Mouse (Mus musculus) left cerebral cortex, postnatal 10 days (tissue): Measurements from ENCODE around the gene Glo1. TPM values are rescaled to one million over a fixed set of nuclear protein-coding genes. Genes with fewer than 3 reads are reported as not detected.

Source experiments
- DNase-seq, 2 experiments: peaks; one replicate each; pipeline ENCODE4 v3.0.0; 2021 to 2022; ENCODE audit warnings: low spot score in 2 of 2, mixed read lengths in 1 of 2; ENCODE audit errors: extremely low spot score in 1 of 2
- intact Hi-C: fragments of 180-260 bp; cut with DNase I; formaldehyde crosslinking; loops from one replicate; pipeline ENCODE4 v1.15.1; 2025
- total RNA-seq, 2 experiments: library from RNA; stranded (reverse); gene quantifications; 2 replicates each; pipeline ENCODE4 v1.2.3; 2021

Glo1 gene
- total RNA-seq, 2 experiments from 2014 or later, result 125 to 130 TPM

GRCm38 (mm10) chr17:30594407-30594806, 32.3 kb downstream of the Glo1 start:
- no peak for DNase-seq
- intact Hi-C loops, result no loop called here

GRCm38 (mm10) chr17:30590417-30591198, 36.1 kb downstream of the Glo1 start:
- intact Hi-C loops, result no loop called here
- DNase-seq, result peak; percentile 65 to 71

GRCm38 (mm10) chr17:30583258-30584001, 43.2 kb downstream of the Glo1 start:
- intact Hi-C loops, result no loop called here
- no peak for DNase-seq

GRCm38 (mm10) chr17:30582313-30582712, 44.4 kb downstream of the Glo1 start:
- DNase-seq, result no peak
- intact Hi-C loops, result no loop called here

DNA sequence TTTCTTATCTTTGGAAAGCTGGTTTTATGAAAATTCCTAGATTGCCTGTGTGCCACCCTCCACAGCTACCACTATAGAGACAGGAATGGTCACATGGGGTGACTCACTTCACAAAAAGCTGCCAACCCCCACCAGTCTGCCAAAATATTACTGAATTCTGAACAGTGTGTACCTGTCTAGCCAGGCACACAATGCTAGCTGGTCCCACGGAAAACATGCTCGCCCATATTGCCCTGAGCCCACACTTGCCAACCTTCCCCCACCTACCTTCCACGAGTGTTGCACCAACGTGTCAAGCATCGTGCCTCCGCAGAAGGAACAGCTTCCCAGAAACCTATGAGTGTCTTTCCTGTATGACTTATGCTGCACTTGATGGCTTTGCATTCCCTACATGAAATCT, 45.5 kb downstream of the Glo1 start:
- intact Hi-C loops, result no loop called here
- DNase-seq, result no peak

DNA sequence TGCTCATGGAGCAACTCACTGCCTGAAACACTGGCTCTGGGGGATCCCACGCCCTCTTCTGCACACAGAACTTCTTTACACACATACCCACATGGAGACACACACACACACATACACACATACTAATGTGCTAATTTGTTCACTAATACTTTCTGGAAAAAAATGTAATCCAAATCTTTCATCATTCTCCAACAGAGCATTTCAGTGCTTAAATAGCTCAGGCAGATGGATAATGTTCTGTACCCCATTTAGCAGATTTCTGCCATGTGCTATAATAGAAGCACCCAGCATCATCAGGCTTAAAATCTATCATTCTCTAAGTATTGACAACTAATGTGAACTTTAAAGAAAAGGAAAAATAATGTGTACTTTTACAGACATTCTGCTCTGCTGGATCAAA, 45.9 kb downstream of the Glo1 start:
- intact Hi-C loops, result no loop called here
- DNase-seq, result no peak

DNA sequence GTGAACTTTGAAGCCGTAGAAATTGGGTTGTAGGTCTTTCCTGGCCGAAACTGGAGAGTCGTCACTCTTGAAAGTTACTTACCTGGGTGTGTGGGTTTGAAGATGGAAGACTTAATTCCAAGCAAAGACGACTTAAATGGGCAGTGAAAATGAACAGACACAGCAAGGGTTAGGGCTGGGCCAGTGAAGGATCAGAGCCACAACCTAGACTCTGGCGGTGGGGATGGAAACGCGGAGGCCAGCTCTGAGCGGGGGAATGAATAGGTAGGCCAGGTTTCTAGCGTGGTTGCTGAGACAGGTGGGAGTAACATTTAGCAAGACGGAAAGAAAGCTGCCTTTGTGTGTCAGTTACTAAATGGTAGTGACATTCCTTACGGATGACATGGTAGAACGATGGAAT, 49.7 kb downstream of the Glo1 start:
- no peak for DNase-seq
- intact Hi-C loops, result no loop called here

DNA sequence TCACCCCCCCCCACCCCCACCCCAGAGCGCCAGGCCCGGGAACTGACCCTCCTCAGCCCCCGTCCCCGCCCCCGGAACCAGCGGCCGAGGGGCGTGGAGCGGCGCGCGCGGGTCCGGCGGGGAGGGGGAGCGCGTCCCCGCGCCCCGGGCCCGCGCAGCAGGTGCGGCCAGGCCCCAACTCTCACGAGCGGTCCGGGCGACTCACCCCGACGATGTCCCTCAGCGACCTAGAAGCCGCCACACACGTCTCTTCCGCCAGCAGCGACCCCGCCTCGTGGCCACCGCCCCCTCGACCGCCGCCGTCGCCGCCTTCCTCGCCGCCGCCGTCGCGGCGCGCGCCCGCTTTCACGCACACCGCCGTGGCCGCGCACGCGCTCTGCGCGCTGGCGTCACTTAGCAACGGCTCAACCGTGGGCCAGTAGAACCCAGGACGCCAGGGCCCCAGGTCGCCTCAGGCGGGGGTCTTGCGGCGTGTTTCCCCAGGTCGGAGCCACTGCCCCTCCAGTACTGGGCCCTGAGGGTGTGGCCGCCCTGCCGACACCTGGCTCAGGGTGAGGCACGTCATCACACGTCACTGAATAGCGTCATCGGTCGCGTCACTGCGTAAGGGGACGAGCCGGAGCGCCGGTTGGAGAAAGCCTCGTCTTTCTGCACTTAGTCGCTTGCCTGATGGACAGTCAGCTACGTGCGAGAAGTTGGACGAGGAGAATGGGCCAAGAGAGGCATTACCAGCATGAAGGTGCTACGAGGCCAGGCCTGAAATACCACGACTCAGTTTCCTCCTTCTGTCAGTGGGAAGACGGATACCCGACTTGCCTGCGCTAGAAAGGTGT, 50.5 kb downstream of the Glo1 start, which contains the start of gene Btbd9:
Gene Btbd9 (minus strand): TSS at position 548 of the 833 bp plus-strand sequence.
- intact Hi-C loops, result no loop called here
- peak; percentile 92 to 95 for DNase-seq

- intact Hi-C loops, result no loop called here
- peak in 1 of 2 experiments; percentile 50 for DNase-seq
Measured at GRCm38 (mm10) chr17:30575121-30575904, 51.4 kb downstream of the Glo1 start.

DNA sequence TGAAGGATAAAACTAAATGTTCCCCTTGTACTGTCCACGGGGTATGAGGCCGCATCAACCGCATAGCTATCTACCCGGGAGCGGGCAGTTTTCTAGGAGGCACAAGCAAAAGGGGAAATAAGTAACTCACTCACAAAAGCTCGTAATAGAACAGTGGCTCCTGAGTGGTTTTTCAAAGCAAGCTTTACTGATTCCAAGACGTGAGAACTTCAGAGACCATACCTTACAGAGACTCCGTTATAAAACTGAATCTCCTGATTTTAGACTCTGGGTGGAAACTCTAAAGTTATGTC, 51.9 kb downstream of the Glo1 start:
- intact Hi-C loops, result no loop called here
- no peak for DNase-seq

- peak in 1 of 2 experiments; percentile 42 for DNase-seq
- intact Hi-C loops, result no loop called here
Measured at GRCm38 (mm10) chr17:30573990-30574782, 52.5 kb downstream of the Glo1 start.

DNA sequence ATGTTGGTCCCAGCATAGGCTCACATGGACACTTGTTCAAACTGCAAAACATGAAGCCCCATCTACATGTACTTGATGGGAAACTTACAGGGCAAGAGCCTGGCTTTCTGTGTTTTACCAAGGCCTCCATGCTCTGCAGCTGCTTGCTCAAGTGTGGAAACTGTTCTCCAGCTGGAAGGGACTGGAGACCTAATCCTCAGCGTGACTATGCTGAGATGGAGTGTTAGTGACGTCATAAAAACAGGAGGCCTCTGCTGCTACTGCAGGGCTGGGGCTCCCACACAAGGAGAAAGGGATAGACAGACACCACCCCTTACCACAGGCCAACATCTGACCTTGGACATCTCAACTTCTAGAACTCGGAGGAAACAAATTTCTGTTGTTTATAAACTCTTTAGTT, 55.7 kb downstream of the Glo1 start:
- intact Hi-C loops, result no loop called here
- DNase-seq, result no peak

- intact Hi-C loops, result no loop called here
- DNase-seq, result no peak
Measured at GRCm38 (mm10) chr17:30570173-30570572, 56.5 kb downstream of the Glo1 start.

GRCm38 (mm10) chr17:30568473-30568872, 58.2 kb downstream of the Glo1 start:
- DNase-seq, result no peak
- intact Hi-C loops, result no loop called here

DNA sequence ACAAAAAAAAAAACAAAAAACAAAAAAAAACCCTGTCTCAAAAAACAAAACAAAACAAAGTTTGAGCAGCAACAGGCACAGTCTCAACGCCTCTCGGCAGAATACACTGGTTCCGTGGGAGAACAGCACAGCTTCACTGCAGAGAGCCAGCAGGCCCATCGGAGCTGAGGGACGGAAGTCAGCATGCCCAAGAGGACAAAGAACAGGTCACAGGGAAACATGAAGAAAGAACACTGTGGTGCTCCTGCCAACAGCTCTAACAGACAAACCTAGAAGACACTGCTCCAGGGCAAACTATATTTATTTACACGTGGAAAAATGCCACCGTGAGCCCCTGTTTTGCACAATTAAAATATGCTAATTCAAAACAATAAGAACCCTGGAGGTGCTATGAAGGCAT, 61.7 kb downstream of the Glo1 start:
- intact Hi-C loops, result no loop called here
- DNase-seq, result no peak

GRCm38 (mm10) chr17:30564407-30564806, 62.3 kb downstream of the Glo1 start:
- DNase-seq, result no peak
- intact Hi-C loops, result no loop called here

GRCm38 (mm10) chr17:30563484-30564075, 63.1 kb downstream of the Glo1 start:
- intact Hi-C loops, result no loop called here
- DNase-seq, result no peak

DNA sequence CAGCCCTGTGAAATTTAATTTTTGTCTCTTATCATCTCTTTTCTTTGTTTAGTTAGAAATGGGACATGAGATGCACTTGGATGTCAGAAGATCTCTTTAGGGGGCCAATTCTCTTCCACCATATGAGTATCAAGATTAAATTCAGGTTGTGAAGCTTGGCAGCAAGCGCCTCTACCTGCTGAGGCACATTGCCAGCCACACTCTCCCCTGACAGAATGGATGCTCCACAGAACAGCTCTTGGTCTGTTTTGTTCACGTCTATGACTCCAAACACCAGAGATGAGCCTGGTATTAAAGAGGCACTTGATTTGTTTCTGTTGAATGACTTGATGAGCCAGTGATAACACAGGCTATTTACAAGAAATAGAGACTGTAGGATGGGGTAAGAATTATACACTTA, 63.9 kb downstream of the Glo1 start:
- intact Hi-C loops, result no loop called here
- DNase-seq, result no peak
